Mouse (Mus musculus) lung, postnatal 0 days (tissue): ENCODE results near the gene Pusl1.

Experiments
- CTCF ChIP-seq: IDR thresholded peaks from 2 replicates; pipeline ENCODE4 v1.5.1; 2016; ENCODE audit warnings: antibody characterized with exemption, mild to moderate bottlenecking
- EP300 ChIP-seq: IDR thresholded peaks from 2 replicates; pipeline ENCODE4 v1.6.1; 2016; ENCODE audit warnings: antibody characterized with exemption, mild to moderate bottlenecking, control low read depth

GRCm38 (mm10) chr4:155854991-155855390 lies 36.6 kb downstream of the Pusl1 start:
- TF ChIP-seq CTCF (no peak), EP300 (no peak)
